Mouse (Mus musculus) urinary bladder, postnatal 36 days (tissue): ENCODE results near the gene Tchp.

Source experiments
- DNase-seq, 2 experiments: peaks; one replicate each; pipeline ENCODE4 v3.0.0; 2022; ENCODE audit warnings: low spot score in 2 of 2, mixed read lengths in 1 of 2

Gene Tchp

DNA sequence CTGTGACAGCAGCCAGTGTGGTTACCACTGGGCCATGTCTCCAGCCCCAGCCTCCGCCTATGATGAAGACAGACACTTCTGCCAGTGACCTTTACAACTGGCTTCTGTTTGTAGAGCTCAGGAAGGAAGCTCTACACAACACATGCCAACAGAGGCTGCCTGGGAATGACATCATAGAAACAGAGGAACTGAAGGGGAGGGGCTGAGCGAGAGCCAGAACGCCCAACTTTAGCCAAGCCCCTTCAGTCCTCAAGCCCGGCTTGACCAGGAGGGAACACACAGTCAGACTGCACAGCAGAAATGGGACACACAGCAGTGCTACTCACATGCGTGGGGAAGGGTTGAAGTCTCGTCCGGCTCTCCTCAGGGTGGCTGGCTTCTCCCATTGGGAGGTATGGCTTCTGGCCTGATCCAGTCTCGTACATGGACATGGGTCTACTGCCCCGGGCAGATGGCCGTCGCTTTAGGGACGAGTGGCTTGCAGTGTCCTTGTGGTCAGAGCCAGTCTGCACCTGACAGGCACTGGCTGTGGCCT is 31.2 kb downstream of the Tchp start:
- DNase-seq, result peak in 1 of 2 experiments; percentile 31

DNA sequence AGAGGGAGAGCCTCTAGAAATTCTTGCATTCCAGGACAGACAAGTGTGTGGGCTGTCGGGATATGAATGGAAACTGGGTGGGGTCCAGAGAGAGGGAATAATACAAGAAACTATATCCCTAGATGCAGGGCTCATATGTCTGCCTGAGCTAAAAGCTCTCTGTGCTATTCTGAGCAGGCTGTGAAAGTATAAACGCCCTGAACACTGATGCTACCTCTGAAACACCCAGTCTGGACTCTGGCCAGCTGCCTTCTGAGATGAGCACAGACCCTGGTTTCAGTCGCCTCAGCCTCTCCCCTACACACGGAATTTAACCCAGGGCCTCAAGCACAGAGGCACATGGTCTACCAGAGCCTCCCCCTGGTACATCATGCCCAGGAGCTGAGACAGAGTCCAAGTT is 33.0 kb downstream of the Tchp start:
- no peak for DNase-seq

DNA sequence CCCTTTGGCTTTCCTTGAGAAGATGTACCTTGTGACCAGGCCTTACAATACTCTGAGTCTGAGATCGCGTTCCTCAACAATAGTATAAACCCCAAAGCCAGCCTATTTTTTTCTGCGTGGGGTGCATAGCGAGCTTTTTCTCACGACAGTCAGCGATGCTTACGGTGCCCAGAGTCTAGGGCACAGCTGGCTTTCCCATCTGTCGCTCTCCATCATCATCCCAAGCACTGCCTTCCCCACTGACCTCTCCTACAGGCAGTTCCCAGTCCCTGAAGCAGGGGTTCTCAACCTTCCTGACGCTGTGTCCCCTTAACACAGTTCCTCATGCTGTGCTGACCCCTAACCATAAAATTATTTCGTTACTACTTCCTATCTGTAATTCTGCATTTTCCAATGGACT is 35.0 kb downstream of the Tchp start:
- no peak for DNase-seq

DNA sequence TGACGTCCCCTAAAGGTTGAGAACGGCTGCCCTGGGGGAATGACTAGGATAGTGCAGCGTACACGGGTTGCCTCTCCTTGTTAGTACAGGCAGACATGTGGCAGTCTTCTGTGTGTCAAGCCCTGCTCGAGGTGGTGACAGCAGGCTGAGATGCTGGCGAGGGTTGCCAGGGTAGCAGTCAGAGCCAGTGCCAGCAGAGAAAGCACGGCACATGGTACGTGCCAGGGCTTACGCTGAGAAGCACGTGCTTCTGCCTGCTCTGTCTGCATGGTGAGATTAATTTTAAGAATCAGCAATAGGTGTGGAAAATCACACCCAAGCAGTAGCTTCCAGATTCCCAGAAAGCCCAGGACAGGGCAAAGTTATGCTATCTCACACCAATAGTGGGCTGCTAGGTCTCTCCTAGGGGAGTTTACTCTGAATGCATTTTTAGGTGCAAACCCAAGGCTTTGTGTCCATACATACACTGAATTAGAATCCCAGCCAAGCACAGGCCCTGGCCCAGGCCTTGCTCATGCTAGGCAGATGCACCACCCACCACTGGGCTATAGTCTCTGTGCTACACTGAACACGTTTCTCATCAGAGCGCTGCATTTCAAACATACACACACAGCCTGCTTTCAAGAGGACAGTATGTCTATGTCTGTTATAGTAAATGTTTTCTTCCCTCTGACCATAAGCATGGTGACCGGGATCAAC is 35.6 kb downstream of the Tchp start:
- no peak for DNase-seq

DNA sequence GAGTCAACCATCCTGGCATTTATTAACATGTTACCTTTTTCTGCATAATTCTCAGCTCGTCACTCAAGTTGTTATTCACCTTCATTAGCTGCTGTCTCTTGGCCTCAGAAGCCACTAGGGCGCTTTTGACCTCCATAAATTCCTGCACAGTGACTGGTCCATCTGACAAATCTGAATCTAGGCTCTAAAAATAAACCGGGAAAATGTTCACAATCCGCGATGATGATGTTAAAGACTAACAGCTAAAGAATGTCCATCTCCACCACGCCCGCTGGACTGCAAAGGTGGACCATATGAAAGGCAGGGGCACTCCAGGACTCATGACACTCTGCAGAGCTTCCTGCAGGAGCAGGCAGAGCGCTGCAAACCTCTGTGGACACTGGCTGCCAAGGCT is 36.1 kb downstream of the Tchp start:
- DNase-seq, result no peak

DNA sequence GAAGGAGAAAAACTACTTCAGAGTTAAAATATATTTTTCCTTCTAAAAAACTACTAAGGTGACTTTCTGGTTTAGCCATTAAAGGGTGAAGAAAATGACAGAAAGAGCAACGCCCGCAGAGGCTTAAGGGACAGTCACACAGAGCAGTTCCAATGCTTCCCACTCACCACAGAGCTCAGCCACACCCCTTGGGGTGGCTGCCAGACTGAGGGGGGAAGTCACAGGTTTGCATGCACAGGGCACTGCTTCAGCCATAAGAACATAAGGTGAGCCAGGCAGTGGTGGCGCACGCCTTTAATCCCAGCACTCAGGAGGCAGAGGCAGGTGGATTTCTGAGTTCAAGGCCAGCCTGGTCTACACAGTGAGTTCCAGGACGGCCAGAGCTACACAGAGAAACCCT is 38.0 kb downstream of the Tchp start:
- no peak for DNase-seq

DNA sequence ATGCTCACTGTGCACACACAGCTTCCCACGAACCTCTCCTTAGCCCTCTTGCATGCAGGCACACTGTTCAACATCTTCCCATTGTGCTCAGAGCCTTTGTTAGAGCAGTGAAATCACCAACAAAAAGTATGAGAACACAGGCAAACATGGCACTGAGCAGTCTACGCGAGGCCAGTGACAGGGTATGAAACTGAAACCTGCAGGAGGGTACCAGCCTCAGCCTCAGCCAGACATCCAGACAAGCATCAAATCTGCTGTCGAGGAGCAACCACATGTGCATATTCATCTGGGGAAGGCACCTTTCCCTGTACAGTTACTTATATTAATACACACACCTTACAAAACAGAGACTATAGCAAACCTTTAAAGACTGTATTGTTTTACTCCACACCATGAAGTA is 39.3 kb downstream of the Tchp start:
- DNase-seq, result no peak

DNA sequence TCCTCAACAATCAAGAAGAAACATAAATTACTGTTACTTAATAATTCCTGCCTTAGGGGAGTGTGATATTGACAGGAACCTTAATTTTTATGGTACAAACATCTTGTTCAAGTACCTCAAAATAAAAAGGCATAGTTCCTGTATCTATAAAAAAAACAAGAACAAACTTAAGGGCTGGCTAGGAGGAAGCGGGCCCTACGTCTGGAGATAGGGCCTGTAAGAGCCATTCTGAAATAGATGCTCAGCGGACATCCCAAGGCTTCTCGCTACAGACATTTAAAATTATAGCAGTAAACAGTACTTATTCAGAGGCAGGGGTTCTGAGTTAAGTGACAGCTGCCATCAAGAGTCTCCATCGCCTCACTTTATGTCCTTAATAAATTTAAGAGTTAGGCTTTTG is 40.0 kb downstream of the Tchp start:
- DNase-seq, result no peak

DNA sequence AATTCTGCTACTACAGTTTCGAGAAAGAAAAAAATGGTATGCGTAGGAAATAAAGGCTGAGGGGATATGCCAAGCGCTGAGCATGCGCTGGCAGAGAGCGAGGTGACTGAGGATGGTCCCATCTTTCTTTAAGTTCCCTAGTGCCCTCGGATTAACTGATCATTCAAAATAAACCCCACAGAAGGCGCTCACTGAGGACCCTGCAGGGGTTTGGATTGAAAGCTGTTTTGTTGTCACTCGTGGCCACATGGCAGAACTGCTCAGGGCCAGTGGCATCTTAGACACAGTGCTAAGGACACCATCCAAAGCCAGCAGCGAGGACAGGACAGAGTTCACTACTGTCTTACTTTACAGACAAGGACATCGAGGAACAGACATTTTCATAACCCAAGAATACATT is 42.8 kb downstream of the Tchp start:
- no peak for DNase-seq

DNA sequence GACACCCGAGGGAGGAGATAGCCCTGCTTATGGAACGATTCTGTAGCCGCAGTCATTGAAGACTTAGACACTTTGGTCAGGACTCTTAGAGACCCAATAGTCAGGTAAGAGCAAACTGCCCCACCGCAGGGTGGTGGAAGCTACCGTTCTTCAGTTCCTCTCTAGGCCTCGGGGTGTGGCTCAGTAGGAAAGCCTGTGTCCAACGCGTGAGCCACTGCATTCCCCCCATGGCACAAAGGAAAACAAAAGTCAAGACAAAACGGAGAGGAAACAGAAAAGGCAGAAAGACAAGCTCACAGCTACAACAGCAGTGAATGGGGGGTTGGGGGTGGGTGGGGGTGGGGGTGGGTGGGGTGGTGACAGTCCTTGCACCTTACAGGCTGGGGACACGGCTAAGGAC is 44.8 kb downstream of the Tchp start:
- DNase-seq, result no peak

DNA sequence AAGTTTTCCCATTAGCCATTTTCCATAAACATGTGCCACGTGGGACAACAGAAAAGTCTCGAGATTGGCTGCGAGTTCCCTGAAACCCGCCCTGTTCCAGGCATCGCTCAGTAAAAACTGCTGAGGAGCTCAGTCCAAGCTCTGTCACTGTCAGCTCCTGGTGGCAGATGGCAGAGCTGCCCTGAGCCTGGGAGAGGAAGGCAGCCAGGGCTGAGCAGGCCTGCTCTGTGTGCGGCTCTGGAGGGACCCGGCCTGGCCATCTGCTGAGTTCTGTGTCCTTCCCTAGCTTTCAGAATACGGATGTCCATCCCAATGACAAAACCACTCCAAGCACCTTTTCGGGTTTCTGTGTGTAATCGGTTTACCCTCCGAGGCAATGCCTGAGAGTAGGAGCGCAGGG is 45.8 kb downstream of the Tchp start:
- no peak for DNase-seq

DNA sequence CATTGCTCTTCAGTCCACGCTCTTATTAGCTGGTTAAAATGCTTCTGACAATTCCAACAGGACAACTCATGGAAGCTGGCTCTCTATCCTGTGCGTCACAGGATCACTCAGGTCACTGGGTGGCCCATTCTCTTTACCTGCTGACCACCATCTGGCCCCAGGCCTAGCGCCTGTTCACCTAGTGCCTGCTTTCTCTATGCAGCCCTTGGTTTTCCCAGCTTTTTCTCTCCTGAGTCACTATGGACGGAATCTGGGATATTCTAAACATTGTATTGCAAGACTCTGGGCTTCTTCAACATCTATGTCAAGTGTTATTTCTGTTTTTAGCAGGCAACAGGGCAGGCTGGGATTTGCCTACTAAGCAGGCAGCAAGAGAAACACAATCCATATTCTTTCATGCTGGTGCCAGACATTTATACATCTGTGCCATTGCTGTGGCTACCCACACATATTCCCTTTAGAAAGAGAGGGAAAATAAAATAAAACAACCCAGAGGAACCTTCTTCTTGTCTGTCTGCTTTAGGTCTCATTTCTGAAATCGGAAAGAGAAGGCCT is 52.1 kb downstream of the Tchp start:
- no peak for DNase-seq

DNA sequence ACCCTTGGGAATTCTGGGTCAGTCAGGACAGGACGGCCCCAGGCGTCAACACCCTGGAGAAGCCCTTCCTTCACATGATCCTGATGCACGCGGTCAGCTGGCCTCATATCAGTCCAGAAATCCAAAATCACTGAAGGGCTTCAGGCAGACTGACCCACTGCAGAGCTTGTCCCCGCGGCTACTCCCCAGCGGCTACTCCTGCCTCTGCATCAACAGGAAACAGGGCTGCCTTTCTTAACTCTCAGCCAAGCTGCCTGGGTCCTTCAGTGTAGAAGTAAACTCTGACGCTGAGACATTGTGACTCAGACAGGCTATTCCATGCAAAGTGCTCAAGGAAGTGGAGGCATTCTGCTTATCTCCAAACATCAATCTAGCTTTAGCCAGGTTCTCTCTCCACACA is 54.4 kb downstream of the Tchp start:
- no peak for DNase-seq

DNA sequence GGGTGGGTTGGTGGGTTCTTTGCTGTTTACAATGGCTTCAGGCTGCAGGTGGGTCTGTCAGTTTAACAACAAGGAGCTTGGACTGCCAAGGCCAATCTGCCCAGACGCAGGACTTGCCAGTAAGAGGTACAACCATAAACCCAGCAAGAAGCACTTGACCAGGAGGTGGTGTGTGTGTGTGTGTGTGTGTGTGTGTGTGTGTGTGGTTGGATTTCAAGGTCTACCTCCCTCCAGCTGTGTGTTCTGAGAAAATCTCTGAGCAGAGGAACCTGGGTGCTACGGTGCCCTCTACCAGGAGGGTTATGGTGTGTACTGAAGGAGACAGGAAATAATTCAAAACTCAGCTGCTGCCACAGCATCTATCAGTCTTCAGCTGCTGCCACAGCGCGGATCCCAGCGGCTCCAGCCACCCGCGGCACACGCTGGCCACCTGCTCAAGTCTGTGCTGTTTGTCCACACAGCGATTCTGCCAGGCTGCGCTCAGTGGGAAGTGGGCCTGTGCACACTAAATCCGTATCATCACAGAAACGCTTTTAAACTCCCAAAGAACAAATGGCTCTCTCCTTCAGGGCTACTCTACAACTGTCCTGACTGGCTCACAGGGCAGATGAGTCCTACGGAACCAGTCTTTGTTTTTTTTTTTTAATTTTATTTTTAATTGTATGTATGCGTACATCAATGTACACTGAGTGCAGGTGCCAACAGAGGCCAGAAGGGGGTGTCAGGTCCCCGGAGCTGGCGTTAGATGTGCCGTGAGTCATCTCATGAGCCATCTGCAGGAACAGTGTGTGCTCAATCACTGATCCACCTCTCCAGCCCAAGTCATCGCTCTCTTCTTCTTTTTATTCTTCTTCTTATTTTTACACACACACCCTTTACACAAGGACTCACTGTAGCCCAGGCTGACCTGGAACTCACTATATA is 57.5 kb downstream of the Tchp start:
- no peak for DNase-seq

DNA sequence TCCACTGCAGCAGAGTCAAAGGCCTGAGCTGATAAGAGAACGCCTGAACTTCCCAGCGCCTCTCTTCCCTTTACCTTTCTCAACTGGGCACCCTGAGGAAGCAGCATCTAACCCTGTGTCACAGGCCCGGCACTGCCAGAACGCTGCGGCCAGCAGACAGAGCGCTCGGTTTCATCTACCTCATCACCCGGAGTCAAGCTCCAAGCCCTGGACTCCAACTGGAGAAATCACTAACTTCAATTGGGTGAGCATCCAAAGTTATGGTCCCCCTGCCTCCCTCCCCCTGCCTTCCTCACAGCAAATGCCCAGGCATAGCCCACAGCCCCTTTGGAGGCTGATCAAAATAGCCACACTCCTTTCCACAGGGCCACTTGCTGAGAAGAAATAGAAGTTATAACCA is 59.1 kb downstream of the Tchp start:
- no peak for DNase-seq

DNA sequence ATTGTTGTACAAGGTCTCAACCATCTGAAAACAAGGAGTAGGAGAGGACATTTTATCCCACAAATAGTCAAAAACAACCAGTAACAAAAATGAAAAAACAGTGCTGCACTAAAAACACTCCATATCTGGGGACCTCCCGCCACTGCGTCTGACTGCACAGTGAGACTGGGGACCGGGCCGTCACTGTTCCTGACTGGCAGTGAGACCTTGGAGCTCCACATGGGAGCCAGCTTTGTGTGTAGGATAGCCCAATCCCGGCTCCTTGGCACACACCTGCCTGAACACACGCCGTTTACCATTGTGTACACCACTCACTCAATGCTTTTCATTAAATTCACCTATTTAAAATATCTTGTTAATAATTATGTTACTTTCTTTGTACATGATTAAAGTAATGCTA is 59.6 kb downstream of the Tchp start:
- DNase-seq, result no peak

DNA sequence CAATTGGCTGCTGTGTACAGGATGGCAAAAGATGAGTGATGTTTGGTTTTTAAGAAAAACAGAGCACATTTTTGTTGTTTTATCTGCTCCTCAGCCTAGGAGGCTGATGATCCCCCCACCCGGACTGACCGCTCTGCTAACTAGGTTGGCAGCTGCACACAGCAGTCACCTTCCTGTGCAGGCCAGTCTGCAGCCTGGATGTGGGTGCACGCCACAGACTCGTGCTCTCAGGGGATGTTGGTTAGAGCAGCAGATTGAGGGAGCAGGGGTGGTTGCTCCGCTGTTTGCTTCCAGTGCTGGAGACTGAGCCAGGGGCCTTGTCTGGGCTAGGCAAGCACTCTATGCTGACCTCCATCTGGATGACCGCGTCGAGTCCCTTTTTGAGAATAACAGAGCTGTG is 62.2 kb downstream of the Tchp start:
- no peak for DNase-seq

DNA sequence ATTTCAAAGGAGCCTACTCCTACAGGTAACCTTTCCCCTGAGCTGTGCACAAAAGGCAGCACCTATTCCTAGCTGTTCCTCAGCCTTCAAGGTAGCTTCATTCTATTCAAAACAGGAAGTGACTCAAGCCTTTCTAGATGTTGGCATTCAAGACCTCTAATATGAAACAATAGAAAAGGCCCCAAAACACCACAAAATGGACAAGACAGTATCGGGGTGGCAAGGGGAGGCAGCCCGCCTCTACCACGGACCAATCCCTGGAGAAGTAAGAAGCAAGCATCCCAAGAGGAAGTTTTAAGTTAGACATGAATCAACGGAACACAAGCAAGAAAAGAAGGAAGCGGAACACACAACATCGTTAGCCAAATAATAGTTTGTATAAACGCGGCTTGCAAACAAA is 64.2 kb downstream of the Tchp start:
- DNase-seq, result no peak
